Mouse (Mus musculus) gastrocnemius, postnatal 14 days (tissue): ENCODE data around the gene Naa50. TPM values are rescaled to one million over a fixed set of nuclear protein-coding genes. Genes with fewer than 3 reads are reported as not detected.
A peak's percentile ranks its signal among the peaks of the same experiment; 100 is the strongest.

Experiments
- DNase-seq: peaks from one replicate; pipeline ENCODE4 v3.0.0; 2021; ENCODE audit warnings: mixed read lengths
- intact Hi-C: fragments of 180-260 bp; cut with DNase I; formaldehyde crosslinking; loops from one replicate; pipeline ENCODE4 v1.15.1; 2025; ENCODE audit warnings: low total_unique reads
- total RNA-seq, 2 experiments: library from RNA; stranded (reverse); gene quantifications; 2 replicates each; pipeline ENCODE4 v1.2.3; 2021

Gene Naa50
- total RNA-seq, 2 experiments from 2014 or later = 175 to 187 TPM

- peak; percentile 8 for DNase-seq
- intact Hi-C loops = no loop called here
Observed at GRCm38 (mm10) chr16:44138377-44138978, 1.2 kb upstream of the Naa50 start.

GRCm38 (mm10) chr16:44138979-44139535 is 573 bp upstream of the Naa50 start:
- intact Hi-C loops = no loop called here
- peak; percentile 87 for DNase-seq

DNA sequence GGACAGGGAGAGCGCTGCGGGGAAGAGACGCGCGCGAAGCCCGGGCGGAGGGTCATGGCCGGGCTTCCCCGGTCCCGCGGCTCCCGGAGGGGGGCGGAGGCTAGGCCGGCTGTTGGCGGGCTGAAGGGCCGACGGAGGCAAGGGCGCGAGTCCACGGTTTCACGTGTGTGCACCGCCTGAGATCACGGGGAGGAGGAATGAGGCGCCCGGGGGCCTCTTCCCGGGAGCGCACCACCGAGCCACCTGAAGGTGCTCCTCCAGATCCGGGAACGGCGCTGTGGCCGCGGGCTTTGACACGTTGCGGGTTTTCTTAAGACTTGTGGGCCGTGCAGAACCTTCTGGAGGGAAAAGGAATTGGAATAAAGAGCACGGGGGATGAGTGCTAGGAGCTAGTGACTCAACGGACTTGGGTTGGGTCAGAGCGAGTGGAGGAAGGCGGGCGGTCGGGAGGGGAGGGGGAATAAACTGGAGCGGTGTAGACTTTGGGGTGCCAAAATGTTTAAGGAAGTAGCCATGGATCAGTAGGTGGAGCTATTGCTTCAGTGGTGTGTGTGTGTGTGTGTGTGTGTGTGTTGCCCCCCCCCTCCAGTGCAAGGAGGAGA is 657 bp downstream of the Naa50 start:
- intact Hi-C loops = no loop called here
- peak; percentile 83 for DNase-seq

DNA sequence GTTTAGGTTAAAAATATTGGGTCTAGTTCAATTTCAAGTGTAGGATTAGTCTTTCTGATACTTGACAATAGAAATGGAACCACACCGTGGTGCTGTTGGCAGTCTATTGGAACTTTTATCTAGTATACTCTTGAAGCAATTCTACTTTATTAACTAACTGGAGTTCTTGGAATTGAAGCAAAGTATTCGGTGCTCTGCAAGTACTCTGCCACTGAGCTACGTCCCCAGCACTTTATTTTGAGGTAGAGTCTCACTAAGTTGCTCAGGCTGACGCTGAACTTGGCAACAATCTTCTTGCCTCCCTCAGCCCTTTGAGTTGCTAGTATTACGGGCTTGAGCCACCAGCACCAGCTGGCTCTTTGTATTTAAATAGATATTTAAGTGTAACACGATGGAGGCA is 1.9 kb downstream of the Naa50 start:
- no peak for DNase-seq
- intact Hi-C loops = no loop called here

- intact Hi-C loops = no loop called here
- no peak for DNase-seq
Observed at GRCm38 (mm10) chr16:44149002-44149767, 9.6 kb downstream of the Naa50 start.

DNA sequence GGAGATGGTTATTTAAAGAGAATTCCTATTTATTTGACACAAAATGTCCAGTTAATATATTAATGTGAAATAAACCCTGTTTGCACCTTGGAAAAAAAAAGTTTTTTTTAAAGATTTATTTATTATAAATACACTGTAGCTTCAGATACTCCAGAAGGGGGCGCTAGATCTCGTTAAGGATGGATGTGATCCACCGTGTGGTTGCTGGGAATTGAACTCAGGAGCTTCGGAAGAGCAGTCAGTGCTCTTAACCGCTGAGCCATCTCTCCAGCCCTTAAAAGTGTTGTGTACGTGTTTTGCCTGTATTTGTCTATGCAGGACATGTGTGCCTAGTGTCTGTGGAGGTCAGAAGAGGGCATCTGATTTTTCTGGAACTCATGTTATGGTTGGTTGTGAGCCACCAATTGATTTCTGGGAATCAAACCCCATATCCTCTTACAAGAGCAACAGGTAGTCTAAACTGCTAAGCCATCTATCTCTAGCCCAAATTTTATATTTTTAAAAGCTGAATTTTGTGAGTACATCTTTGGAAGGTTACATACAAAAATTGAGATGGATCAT is 14.9 kb downstream of the Naa50 start:
- intact Hi-C loops = no loop called here
- no peak for DNase-seq

DNA sequence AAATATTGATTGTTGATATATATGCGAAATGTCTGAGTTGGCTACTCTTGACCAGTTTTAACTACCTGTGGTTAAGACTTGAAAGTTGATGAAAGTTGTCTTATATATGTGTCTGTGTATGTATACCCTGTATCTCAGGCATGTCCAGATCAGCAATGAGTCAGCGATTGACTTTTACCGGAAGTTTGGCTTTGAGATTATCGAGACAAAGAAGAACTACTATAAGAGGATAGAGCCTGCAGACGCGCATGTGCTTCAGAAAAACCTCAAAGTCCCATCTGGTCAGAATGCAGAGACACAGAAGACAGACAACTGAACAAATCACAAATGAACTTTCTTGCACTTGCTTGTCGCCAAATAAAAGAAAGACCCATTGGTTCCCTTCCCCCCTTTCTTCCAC is 19.7 kb downstream of the Naa50 start:
- intact Hi-C loops = no loop called here
- no peak for DNase-seq

DNA sequence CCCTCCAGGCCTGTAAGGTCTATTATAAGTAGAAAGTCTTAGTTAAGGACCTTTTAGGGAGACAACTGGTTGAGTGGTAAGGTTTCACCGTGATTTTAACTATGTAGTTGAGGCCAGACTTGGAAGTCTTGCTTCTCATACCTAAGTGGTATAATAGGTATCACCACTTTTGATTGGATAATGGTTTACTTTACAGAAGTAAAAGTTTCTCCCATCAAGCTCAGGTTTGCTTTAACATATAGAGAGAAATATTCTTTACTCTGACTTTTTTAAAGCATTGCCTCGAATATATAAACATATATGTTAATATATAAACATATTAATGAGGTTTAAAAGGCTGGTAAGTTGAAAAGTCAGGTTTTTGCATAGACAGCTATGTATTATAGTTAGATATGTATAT is 24.2 kb downstream of the Naa50 start:
- intact Hi-C loops = no loop called here
- no peak for DNase-seq

GRCm38 (mm10) chr16:44165182-44165581 is 25.6 kb downstream of the Naa50 start:
- no peak for DNase-seq
- intact Hi-C loops = no loop called here

- DNase-seq = no peak
- intact Hi-C loops = no loop called here
Observed at GRCm38 (mm10) chr16:44168990-44169389, 29.4 kb downstream of the Naa50 start.

DNA sequence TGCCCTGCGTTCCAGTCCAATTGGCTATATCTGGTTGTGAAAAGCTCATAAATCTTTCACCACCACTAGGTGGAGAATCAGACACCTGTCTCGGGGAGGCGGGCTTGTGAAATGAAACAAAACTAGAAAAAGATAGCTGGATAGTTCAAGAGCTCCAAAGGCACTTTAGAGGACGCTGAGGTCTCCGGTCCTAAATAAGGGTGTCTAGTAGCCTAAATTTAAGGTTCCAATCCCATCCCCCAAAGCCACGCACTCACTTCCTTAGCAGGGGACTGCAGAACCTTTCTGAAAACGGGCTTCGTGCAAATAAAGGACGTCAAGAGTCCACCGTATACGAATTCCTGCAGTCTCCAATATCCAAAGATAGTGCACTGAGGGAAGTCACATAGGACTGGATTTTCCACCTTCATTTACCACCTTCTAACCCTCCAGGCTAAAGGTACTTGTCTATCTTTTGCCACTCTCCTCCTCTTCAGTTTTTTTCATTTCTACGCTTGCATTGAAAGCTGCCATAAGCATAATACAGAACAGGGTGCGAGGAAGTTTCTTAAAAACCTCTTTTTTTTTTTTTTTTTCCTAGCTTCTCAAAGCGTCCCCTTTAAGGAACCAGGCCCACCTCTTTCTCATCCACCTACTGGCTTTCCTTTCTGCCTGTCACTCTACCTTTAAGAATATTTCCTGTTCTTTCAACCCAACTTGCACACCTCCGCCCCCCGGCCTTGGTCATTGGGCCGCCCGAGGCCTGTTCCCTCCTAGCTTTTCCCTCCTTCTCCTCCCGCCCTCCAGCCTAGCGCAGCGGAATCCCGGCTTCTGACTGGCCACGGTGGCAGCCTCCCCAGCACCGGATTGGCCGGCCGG is 32.9 kb downstream of the Naa50 start:
- intact Hi-C loops = no loop called here

GRCm38 (mm10) chr16:44173155-44173941 is 33.7 kb downstream of the Naa50 start, which contains the start of gene Usf3:
Gene Usf3 (plus strand): TSS chr16:44173246.
- peak; percentile 61 for DNase-seq
- intact Hi-C loops = no loop called here

More for the DNA sequence above, 32.9 kb downstream of the Naa50 start:
- DNase-seq = peak; percentile 99

DNA sequence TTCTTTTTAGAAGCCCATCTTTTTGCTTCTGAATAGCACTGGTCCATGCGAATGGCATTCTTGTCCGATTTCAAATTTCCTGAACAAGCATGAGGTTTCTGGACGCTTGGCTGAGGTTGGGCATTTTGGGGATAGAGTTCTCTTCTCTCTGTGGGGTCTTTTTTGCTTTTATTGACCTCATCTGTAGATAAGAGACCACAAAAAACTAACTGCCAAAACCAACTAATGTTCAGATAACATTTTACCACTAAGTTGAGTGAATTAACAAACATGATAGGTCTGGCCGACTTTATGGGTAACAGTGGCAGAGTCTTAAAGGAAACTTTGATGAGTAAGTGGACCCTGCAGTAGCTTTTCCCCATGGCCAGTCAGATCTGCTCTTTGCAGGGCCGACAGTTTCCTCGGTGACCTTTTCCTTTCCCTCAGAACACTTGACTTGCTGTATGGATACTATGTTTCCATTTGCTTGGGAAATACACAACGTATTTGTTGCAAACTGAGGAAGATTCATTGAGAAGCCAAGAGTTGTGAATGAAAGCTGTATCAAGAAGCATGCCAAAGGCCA is 34.4 kb downstream of the Naa50 start:
- intact Hi-C loops = no loop called here
- no peak for DNase-seq

DNA sequence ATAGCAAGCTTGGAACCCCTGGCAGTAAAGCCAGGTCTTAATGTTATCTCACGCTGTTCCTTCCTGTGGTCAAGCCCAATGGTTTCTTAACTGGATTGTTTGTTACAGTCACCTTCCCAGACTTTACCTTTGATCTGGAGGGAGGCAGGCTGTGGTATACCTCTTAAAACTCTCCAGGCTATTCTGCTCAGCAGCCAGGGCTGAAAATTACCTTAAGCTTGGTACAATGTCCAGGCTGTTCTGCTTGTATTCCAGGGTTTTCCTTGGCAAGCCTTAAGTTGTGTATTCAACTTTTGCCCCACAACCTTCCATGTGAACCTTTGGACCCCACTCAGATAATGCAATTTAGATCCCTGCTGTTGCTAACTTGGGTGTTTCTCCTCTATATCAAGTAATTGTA is 35.4 kb downstream of the Naa50 start:
- intact Hi-C loops = no loop called here
- DNase-seq = no peak

DNA sequence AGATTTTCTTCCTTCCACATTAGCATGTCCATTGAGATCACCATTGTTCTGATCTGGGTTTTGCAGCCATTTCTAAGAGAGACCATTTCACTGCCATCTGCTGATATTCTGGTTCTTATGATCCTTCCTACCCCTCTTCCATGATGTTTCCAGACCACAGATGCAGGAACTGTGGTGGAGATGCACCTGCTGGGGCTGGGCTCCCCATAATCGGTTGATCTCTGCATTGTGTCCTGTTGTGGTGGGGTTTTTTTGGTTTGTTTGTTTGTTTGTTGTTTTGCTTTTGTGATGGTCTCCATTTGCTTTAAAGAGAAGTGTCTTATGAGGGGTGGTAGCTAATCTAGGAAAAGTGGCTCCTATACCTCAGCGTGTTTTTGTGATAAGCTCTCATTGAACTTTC is 36.9 kb downstream of the Naa50 start:
- intact Hi-C loops = no loop called here
- DNase-seq = no peak

GRCm38 (mm10) chr16:44178555-44178954 is 38.9 kb downstream of the Naa50 start:
- intact Hi-C loops = no loop called here
- DNase-seq = no peak

DNA sequence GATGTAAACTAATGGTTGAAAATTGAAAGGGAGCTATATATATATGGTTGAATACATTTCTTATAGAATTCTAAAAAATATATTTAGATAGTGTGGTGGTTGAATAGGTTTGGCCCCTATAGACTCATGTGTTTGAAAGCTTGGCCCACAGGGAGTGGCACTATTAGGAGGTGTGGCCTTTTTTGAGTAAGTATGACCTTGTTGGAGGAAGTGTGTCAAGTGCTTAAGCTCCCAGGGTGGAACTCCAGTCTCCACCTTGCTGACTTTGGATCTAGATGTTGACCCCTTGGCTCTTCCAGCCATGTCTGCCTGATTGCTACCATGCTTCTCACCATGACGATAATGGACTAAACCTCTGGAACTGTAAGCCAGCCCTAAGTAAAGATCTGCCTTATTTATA is 43.0 kb downstream of the Naa50 start:
- no peak for DNase-seq
- intact Hi-C loops = no loop called here

DNA sequence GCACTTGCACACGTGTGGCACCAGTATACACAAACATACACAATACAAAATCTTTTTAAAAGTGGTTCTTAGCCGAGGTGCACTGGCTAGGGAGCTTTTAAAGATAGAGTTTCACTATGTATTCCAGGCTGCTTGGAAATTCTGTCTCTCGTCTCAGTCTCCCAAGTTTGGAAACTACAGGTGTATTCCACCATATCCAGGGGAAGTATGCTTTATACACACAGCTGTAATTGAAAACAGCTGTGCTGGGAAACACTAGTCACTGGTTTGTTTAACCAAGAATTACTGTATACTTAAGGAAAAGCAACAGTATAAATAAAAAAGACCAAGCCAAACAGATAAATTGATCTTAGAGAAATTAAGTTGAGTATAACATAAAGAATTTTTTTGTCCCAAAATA is 45.1 kb downstream of the Naa50 start:
- no peak for DNase-seq
- intact Hi-C loops = no loop called here
